Mouse (Mus musculus) myocyte (in vitro differentiated cells): ENCODE measurements around the gene Dctn1. TPM values are rescaled to one million over a fixed set of nuclear protein-coding genes. Genes with fewer than 3 reads are reported as not detected.

Experiments
- H3K27me3 ChIP-seq: one replicate; pipeline ENCODE4 v1.6.1; 2011; ENCODE audit not compliant: control insufficient read depth, insufficient read depth, insufficient read length
- H3K36me3 ChIP-seq: one replicate; pipeline ENCODE4 v1.6.1; 2011; ENCODE audit not compliant: control insufficient read depth, insufficient read depth
- H3K4me2 ChIP-seq: one replicate; pipeline ENCODE4 v1.6.1; 2011; ENCODE audit warnings: low read depth, control low read depth
- H3K4me3 ChIP-seq: one replicate; pipeline ENCODE4 v1.5.1; 2011; ENCODE audit warnings: mild to moderate bottlenecking, control low read depth, moderate library complexity
- H3K79me2 ChIP-seq: one replicate; pipeline ENCODE4 v1.6.1; 2011; ENCODE audit not compliant: control insufficient read depth, insufficient read depth
- H3ac ChIP-seq: one replicate; pipeline ENCODE4 v1.6.1; 2011; ENCODE audit not compliant: control insufficient read depth, insufficient read length
- CEBPB ChIP-seq: IDR thresholded peaks from 2 replicates; pipeline ENCODE4 v1.6.1; 2011; ENCODE audit warnings: mild to moderate bottlenecking, moderate library complexity; ENCODE audit not compliant: poor library complexity, insufficient read depth, severe bottlenecking
- E2F4 ChIP-seq: IDR thresholded peaks from one replicate; pipeline ENCODE4 v1.6.1; 2011; ENCODE audit warnings: mild to moderate bottlenecking, control low read depth, moderate library complexity; ENCODE audit not compliant: insufficient read depth
- MAX ChIP-seq: IDR thresholded peaks from one replicate; pipeline ENCODE4 v1.6.1; 2011; ENCODE audit warnings: low read depth, mild to moderate bottlenecking, control low read depth
- MYOD1 ChIP-seq, 3 experiments: IDR thresholded peaks; one replicate each; pipeline ENCODE4 v1.6.1; 2011; ENCODE audit warnings: control low read depth in 2 of 3, low read depth in 2 of 3, mild to moderate bottlenecking in 2 of 3, moderate library complexity in 1 of 3; ENCODE audit not compliant: insufficient read length in 2 of 3, control insufficient read depth in 1 of 3
- MYOG ChIP-seq, 3 experiments: IDR thresholded peaks; one replicate each; pipeline ENCODE4 v1.6.1; 2011; ENCODE audit warnings: control low read depth in 2 of 3, low read depth in 2 of 3, mild to moderate bottlenecking in 2 of 3; ENCODE audit not compliant: insufficient read length in 2 of 3, control insufficient read depth in 1 of 3, insufficient read depth in 1 of 3
- POLR2A ChIP-seq: IDR thresholded peaks from one replicate; pipeline ENCODE4 v1.6.1; 2011; ENCODE audit warnings: low read depth, mild to moderate bottlenecking, control low read depth, moderate library complexity; ENCODE audit not compliant: insufficient read length
- POLR2AphosphoS2 ChIP-seq: IDR thresholded peaks from one replicate; pipeline ENCODE4 v1.6.1; 2011; ENCODE audit warnings: low read depth, control low read depth; ENCODE audit not compliant: insufficient read length
- REST ChIP-seq: IDR thresholded peaks from one replicate; pipeline ENCODE4 v1.6.1; 2011; ENCODE audit warnings: mild to moderate bottlenecking, control low read depth, moderate library complexity; ENCODE audit not compliant: insufficient read depth, insufficient read length
- SRF ChIP-seq: IDR thresholded peaks from one replicate; pipeline ENCODE4 v1.6.1; 2011; ENCODE audit warnings: low read depth; ENCODE audit not compliant: control insufficient read depth, insufficient read length
- TCF12 ChIP-seq: IDR thresholded peaks from one replicate; pipeline ENCODE4 v1.6.1; 2011; ENCODE audit warnings: mild to moderate bottlenecking, control low read depth; ENCODE audit not compliant: poor library complexity, insufficient read depth, severe bottlenecking
- TCF3 ChIP-seq: IDR thresholded peaks from one replicate; pipeline ENCODE4 v1.6.1; 2011; ENCODE audit warnings: low read depth, control low read depth; ENCODE audit not compliant: insufficient read length
- USF1 ChIP-seq: IDR thresholded peaks from one replicate; pipeline ENCODE4 v1.6.1; 2011; ENCODE audit warnings: low read depth, mild to moderate bottlenecking, control low read depth, moderate library complexity
- polyA plus RNA-seq: library from polyadenylated mRNA; unstranded; fragments of >200 nt; fragmentation: generic; extraction: Trizol; gene quantifications from one replicate; pipeline ENCODE4 v1.2.1, GENCODE M21; 2012; ENCODE audit warnings: missing spikeins

Dctn1 gene
- polyA plus RNA-seq, 1 experiment = 106 TPM

- Histone ChIP-seq H3K27me3 (no peaks in the 10 kb centered on the region), H3K4me2 (peak overlapping the region; percentile 84), H3K36me3 (no peaks in the 10 kb centered on the region), H3K4me3 (peak overlapping the region; percentile 88), H3ac (peak overlapping the region; percentile 52), H3K79me2 (peaks cover 40% of the 10 kb centered on the region)
- TF ChIP-seq POLR2A (peak; percentile 74), MYOD1 (IDR thresholded peaks at IDR 0.05; ENCODE audit: control insufficient read depth in 1 of 3, insufficient read length in 2 of 3, low read depth in 2 of 3) (no peak), TCF3 (no peak), USF1 (no peak), MAX (no peak), POLR2AphosphoS2 (peak; percentile 75)
These were observed 29.3 kb upstream of the Dctn1 start for GRCm38 (mm10) chr6:83136291-83136880.

- no peak for TF ChIP-seq REST
- peak; percentile 54 for TF ChIP-seq POLR2A
These were observed 28.7 kb upstream of the Dctn1 start for GRCm38 (mm10) chr6:83136881-83137575.

GRCm38 (mm10) chr6:83137576-83137950 is 28.2 kb upstream of the Dctn1 start:
- Histone ChIP-seq H3K4me3 (peak overlapping the region; percentile 88), H3K36me3 (no peaks in the 10 kb centered on the region), H3K79me2 (peaks cover 42% of the 10 kb centered on the region), H3ac (peak overlapping the region; percentile 52), H3K27me3 (no peaks in the 10 kb centered on the region), H3K4me2 (peak overlapping the region; percentile 84)
- TF ChIP-seq POLR2AphosphoS2 (peak; percentile 89), SRF (no peak), TCF3 (peak; percentile 95), MYOG (IDR thresholded peaks at IDR 0.05; ENCODE audit: control insufficient read depth in 1 of 3, insufficient read depth in 1 of 3, insufficient read length in 2 of 3, low read depth in 2 of 3) (peak; percentile 51 to 85 (median 67)), MAX (no peak), MYOD1 (IDR thresholded peaks at IDR 0.05; ENCODE audit: control insufficient read depth in 1 of 3, insufficient read length in 2 of 3, low read depth in 2 of 3) (peak; percentile 72 to 99 (median 99)), TCF12 (peak; percentile 90), POLR2A (peak; percentile 75)

More at GRCm38 (mm10) chr6:83136881-83137575, 28.7 kb upstream of the Dctn1 start:
- Histone ChIP-seq H3K4me3 (peak overlapping the region; percentile 88), H3K79me2 (peaks cover 42% of the 10 kb centered on the region), H3K4me2 (peak overlapping the region; percentile 84), H3K36me3 (no peaks in the 10 kb centered on the region), H3ac (peak overlapping the region; percentile 52), H3K27me3 (no peaks in the 10 kb centered on the region)

- Histone ChIP-seq H3K27me3 (no peaks in the 10 kb centered on the region), H3ac (peak overlapping the region; percentile 52), H3K4me3 (peak overlapping the region; percentile 88), H3K79me2 (peaks cover 45% of the 10 kb centered on the region), H3K36me3 (no peaks in the 10 kb centered on the region), H3K4me2 (peak overlapping the region; percentile 84)
- TF ChIP-seq MAX = no peak
- peak; percentile 48 for TF ChIP-seq POLR2AphosphoS2
- peak in 1 of 3 experiments; percentile 13 for TF ChIP-seq MYOD1 (IDR thresholded peaks at IDR 0.05; ENCODE audit: control insufficient read depth in 1 of 3, insufficient read length in 2 of 3, low read depth in 2 of 3)
These were observed 27.7 kb upstream of the Dctn1 start for GRCm38 (mm10) chr6:83138056-83138455.

- no peaks in the 10 kb centered on the region for H3K27me3 ChIP-seq
- H3K4me3 ChIP-seq = no peak overlapping the region
- no peaks in the 10 kb centered on the region for H3K36me3 ChIP-seq
- H3K79me2 ChIP-seq = peaks cover 55% of the 10 kb centered on the region
- H3ac ChIP-seq = no peak overlapping the region
- H3K4me2 ChIP-seq = no peak overlapping the region
- no peak for TF ChIP-seq USF1
- no peak for TF ChIP-seq CEBPB
- no peak for TF ChIP-seq TCF3
- TF ChIP-seq MYOD1 (IDR thresholded peaks at IDR 0.05; ENCODE audit: control insufficient read depth in 1 of 3, insufficient read length in 2 of 3, low read depth in 2 of 3) = no peak
- no peak for TF ChIP-seq REST
- no peak for TF ChIP-seq POLR2A
- no peak for TF ChIP-seq MAX
- no peak for TF ChIP-seq E2F4
- TF ChIP-seq TCF12 = no peak
- TF ChIP-seq SRF = no peak
- no peak for TF ChIP-seq MYOG (IDR thresholded peaks at IDR 0.05; ENCODE audit: control insufficient read depth in 1 of 3, insufficient read depth in 1 of 3, insufficient read length in 2 of 3, low read depth in 2 of 3)
- TF ChIP-seq POLR2AphosphoS2 = no peak
These were observed 25.7 kb upstream of the Dctn1 start for GRCm38 (mm10) chr6:83140044-83140443.
